Mouse (Mus musculus) embryo, embryonic 10 days (tissue): ENCODE data around the gene Ankrd13b.

Source experiments
- DNase-seq: peaks from one replicate; pipeline ENCODE4 v3.0.0-alpha.2; 2015; ENCODE audit warnings: low spot score

Gene Ankrd13b

GRCm38 (mm10) chr11:77461856-77462255 lies 27.6 kb downstream of the Ankrd13b start:
- no peak for DNase-seq

- no peak for DNase-seq
These were observed 32.6 kb downstream of the Ankrd13b start for GRCm38 (mm10) chr11:77456866-77457265.

- no peak for DNase-seq
These were observed 33.5 kb downstream of the Ankrd13b start for GRCm38 (mm10) chr11:77455770-77456510.

- DNase-seq = no peak
These were observed 36.1 kb downstream of the Ankrd13b start for GRCm38 (mm10) chr11:77453388-77453787.

GRCm38 (mm10) chr11:77451670-77452069 lies 37.8 kb downstream of the Ankrd13b start:
- DNase-seq = no peak

- DNase-seq = no peak
These were observed 40.3 kb downstream of the Ankrd13b start for GRCm38 (mm10) chr11:77449224-77449623.

- DNase-seq = peak; percentile 66
These were observed 42.8 kb downstream of the Ankrd13b start for GRCm38 (mm10) chr11:77446628-77447041.

- DNase-seq = no peak
These were observed 44.5 kb downstream of the Ankrd13b start for GRCm38 (mm10) chr11:77444939-77445338.

- no peak for DNase-seq
These were observed 47.0 kb downstream of the Ankrd13b start for GRCm38 (mm10) chr11:77442186-77443170.

GRCm38 (mm10) chr11:77441020-77441419 lies 48.5 kb downstream of the Ankrd13b start:
- no peak for DNase-seq

GRCm38 (mm10) chr11:77440081-77440480 lies 49.4 kb downstream of the Ankrd13b start:
- DNase-seq = no peak

GRCm38 (mm10) chr11:77437026-77437425 lies 52.5 kb downstream of the Ankrd13b start:
- no peak for DNase-seq

- no peak for DNase-seq
These were observed 61.0 kb downstream of the Ankrd13b start for GRCm38 (mm10) chr11:77428446-77428845.

GRCm38 (mm10) chr11:77423175-77423859 lies 66.2 kb downstream of the Ankrd13b start:
- DNase-seq = peak; percentile 20
